In genomic region chr8:120559654-120560053, GRCm38 (mm10) we compare ENCODE assay signal across 10 mouse cellular contexts. TPM values are rescaled to one million over a fixed set of nuclear protein-coding genes. Genes with fewer than 3 reads are reported as not detected.
DNase-seq lines count a peak whose midpoint lies in the region; ATAC-seq and TF ChIP-seq lines count a peak whose summit lies in the region.
"Had no signal": no experiment of that assay in that cellular context is flagged by ENCODE, and none has a peak within 500 bp of the region (broad histone marks: within the 10 kb centered on the region; RNA-seq: fewer than 3 reads in every experiment).

No protein-coding gene starts in this region.

- intact Hi-C loops in heart, postnatal 14 days (cut with DNase I) = loop anchor here (2.0 kb wide), 1 partner anchor 19 kb away; no protein-coding TSS in a partner anchor

- H3K9me3 ChIP-seq in heart, embryonic 13.5 days = no peaks in the 10 kb centered on the region
- H3K9me3 ChIP-seq in embryonic facial prominence, embryonic 11.5 days (replicated peaks; ENCODE audit: control insufficient read depth, low read length) = no peaks in the 10 kb centered on the region
- no peaks in the 10 kb centered on the region for H3K9me3 ChIP-seq in hindbrain, embryonic 13.5 days
- no peaks in the 10 kb centered on the region for H3K9me3 ChIP-seq in midbrain, postnatal 0 days (ENCODE audit: low read length)

- ATAC-seq in heart, embryonic 13.5 days (ENCODE audit: extremely low read depth, insufficient number of reproducible peaks, low FRiP score, low TSS enrichment) = no peak
- no peak for ATAC-seq in embryonic facial prominence, embryonic 11.5 days (replicated peaks; ENCODE audit: insufficient number of reproducible peaks, low FRiP score, low TSS enrichment, low read depth)
- ATAC-seq in hindbrain, embryonic 13.5 days (ENCODE audit: low FRiP score) = no peak
- no peak for ATAC-seq in midbrain, postnatal 0 days (ENCODE audit: low FRiP score)
- no peak for ATAC-seq in cerebellum, adult (ENCODE audit: insufficient number of reproducible peaks, low FRiP score, low TSS enrichment)

- TF ChIP-seq CTCF in midbrain, postnatal 0 days (IDR thresholded peaks at IDR 0.05) = no peak

- peaks cover 24% of the 10 kb centered on the region for H3K36me3 ChIP-seq in heart, embryonic 13.5 days
- H3K36me3 ChIP-seq in embryonic facial prominence, embryonic 11.5 days (replicated peaks; ENCODE audit: control insufficient read depth, insufficient read depth, low read depth, low read length) = no peaks in the 10 kb centered on the region
- no peaks in the 10 kb centered on the region; the same call in 1 of the 2 replicates for H3K36me3 ChIP-seq in hindbrain, embryonic 13.5 days
- peaks cover 9% of the 10 kb centered on the region; the same call in 1 of the 2 replicates for H3K36me3 ChIP-seq in midbrain, postnatal 0 days (ENCODE audit: insufficient read depth, low read length)

- H3K9ac ChIP-seq in heart, embryonic 13.5 days = peak overlapping the region; percentile 82
- no peak overlapping the region for H3K9ac ChIP-seq in embryonic facial prominence, embryonic 11.5 days (replicated peaks; ENCODE audit: low read length)
- H3K9ac ChIP-seq in hindbrain, embryonic 13.5 days = peak overlapping the region; percentile 53; the same call in 1 of the 2 replicates
- H3K9ac ChIP-seq in midbrain, postnatal 0 days (replicated peaks; ENCODE audit: low read length, poor library complexity, severe bottlenecking) = peak overlapping the region; percentile 33; the same call in 1 of the 2 replicates

- 63% methylated on average over 11 of the region's 11 CpGs for WGBS in heart, embryonic 13.5 days
- WGBS in embryonic facial prominence, embryonic 11.5 days = 13% methylated on average over 11 of the region's 11 CpGs
- WGBS in hindbrain, embryonic 13.5 days = 7% methylated on average over 11 of the region's 11 CpGs
- 11% methylated on average over 11 of the region's 11 CpGs for WGBS in midbrain, postnatal 0 days

- H3K27me3 ChIP-seq in heart, embryonic 13.5 days (replicated peaks) = no peaks in the 10 kb centered on the region
- H3K27me3 ChIP-seq in embryonic facial prominence, embryonic 11.5 days (ENCODE audit: control insufficient read depth, insufficient read depth, low read length) = no peaks in the 10 kb centered on the region
- no peaks in the 10 kb centered on the region for H3K27me3 ChIP-seq in hindbrain, embryonic 13.5 days
- no peaks in the 10 kb centered on the region for H3K27me3 ChIP-seq in midbrain, postnatal 0 days (ENCODE audit: insufficient read depth, low read length)

- no peak overlapping the region for H3K27ac ChIP-seq in heart, embryonic 13.5 days (replicated peaks)
- peak overlapping the region; percentile 47; the same call in 1 of the 2 replicates for H3K27ac ChIP-seq in embryonic facial prominence, embryonic 11.5 days (replicated peaks; ENCODE audit: low read depth, low read length)
- H3K27ac ChIP-seq in hindbrain, embryonic 13.5 days = peak overlapping the region; percentile 86
- peak overlapping the region; percentile 32 for H3K27ac ChIP-seq in midbrain, postnatal 0 days (ENCODE audit: low read depth, low read length)
- H3K27ac ChIP-seq: kidney, postnatal 0 days had no signal

- DNase-seq in heart, postnatal 14 days = no peak
- DNase-seq in embryonic facial prominence, embryonic 11.5 days (ENCODE audit: low spot score) = no peak
- peak; percentile 51 for DNase-seq in midbrain, postnatal 0 days (ENCODE audit: low spot score)
- DNase-seq in frontal cortex, adult 2 months (ENCODE audit: extremely low spot score in 1 of 2, low spot score in 1 of 2) = no peak
- no peak for DNase-seq in adrenal gland, postnatal 25 days
- DNase-seq: liver had no signal

- no peak overlapping the region for H3K4me2 ChIP-seq in heart, embryonic 13.5 days
- no peak overlapping the region for H3K4me2 ChIP-seq in embryonic facial prominence, embryonic 11.5 days (ENCODE audit: low read depth, low read length)
- H3K4me2 ChIP-seq in hindbrain, embryonic 13.5 days = peak overlapping the region; percentile 27
- no peak overlapping the region for H3K4me2 ChIP-seq in midbrain, postnatal 0 days (ENCODE audit: low read depth, low read length, poor library complexity, severe bottlenecking)

- peaks cover 100% of the 10 kb centered on the region for H3K4me1 ChIP-seq in heart, embryonic 13.5 days
- H3K4me1 ChIP-seq in embryonic facial prominence, embryonic 11.5 days (ENCODE audit: control insufficient read depth, insufficient read depth, low read length) = peaks cover 61% of the 10 kb centered on the region
- peaks cover 100% of the 10 kb centered on the region for H3K4me1 ChIP-seq in hindbrain, embryonic 13.5 days (replicated peaks)
- peaks cover 47% of the 10 kb centered on the region for H3K4me1 ChIP-seq in midbrain, postnatal 0 days (ENCODE audit: insufficient read depth, low read length)

- no peak overlapping the region for H3K4me3 ChIP-seq in heart, embryonic 13.5 days
- H3K4me3 ChIP-seq in embryonic facial prominence, embryonic 11.5 days (ENCODE audit: low read depth, low read length) = no peak overlapping the region
- H3K4me3 ChIP-seq in hindbrain, embryonic 13.5 days = no peak overlapping the region
- no peak overlapping the region for H3K4me3 ChIP-seq in midbrain, postnatal 0 days (ENCODE audit: low read depth, low read length)

RNA-seq across cellular contexts. Expression of gene Gins2, which starts 29.4 kb away (rescaled TPM):
- 79.8 and 80.4 TPM in 2 replicates for polyA plus RNA-seq in heart, embryonic 13.5 days (2015; fragmentation: Nextera tagmentation; extraction: Ambion mirVana)
- total RNA-seq in heart, postnatal 14 days (2021) = 1 to 10 TPM; 3.2 to 6.4 TPM
- polyA plus RNA-seq in embryonic facial prominence, embryonic 11.5 days (2014; fragmentation: Nextera tagmentation; extraction: Ambion mirVana) = 127 and 132 TPM in 2 replicates
- 23.1 and 24.5 TPM in 2 replicates for polyA plus RNA-seq in hindbrain, embryonic 13.5 days (2015; fragmentation: Nextera tagmentation; extraction: Ambion mirVana)
- total RNA-seq in midbrain, postnatal 0 days (2014; rRNA removed) = 5.8 and 18.1 TPM in 2 replicates
- 8.4 and 11.3 TPM in 2 replicates for polyA plus RNA-seq in midbrain, postnatal 0 days (2015; fragmentation: Nextera tagmentation; extraction: Ambion mirVana)
- 3.1 and 3.2 TPM in 2 replicates for polyA plus RNA-seq in frontal cortex, adult 2 months (2012; rRNA removed)
- total RNA-seq in adrenal gland, postnatal 25 days (2021) = 12.2 and 12.4 TPM in 2 replicates
